Mouse (Mus musculus) brain, embryonic 14.5 days (tissue): ENCODE data around the gene Trp63. TPM values are rescaled to one million over a fixed set of nuclear protein-coding genes. Genes with fewer than 3 reads are reported as not detected.

Source experiments
- DNase-seq: peaks from one replicate; pipeline ENCODE4 v3.0.0-alpha.2; 2011; ENCODE audit warnings: low read depth
- CTCF ChIP-seq: fragments of 200-500 bp; IDR thresholded peaks from 2 replicates; pipeline ENCODE4 v1.5.1; 2012; ENCODE audit warnings: inconsistent platforms, mild to moderate bottlenecking, moderate library complexity, borderline replicate concordance; ENCODE audit not compliant: insufficient read depth, insufficient read length; ENCODE audit errors: extremely low read depth
- POLR2A ChIP-seq: fragments of 200-500 bp; IDR thresholded peaks from 2 replicates; pipeline ENCODE4 v1.6.1; 2012; ENCODE audit warnings: mild to moderate bottlenecking, inconsistent platforms, borderline replicate concordance; ENCODE audit not compliant: poor library complexity, insufficient read depth, insufficient read length, severe bottlenecking; ENCODE audit errors: extremely low read depth
- polyA plus RNA-seq: library from polyadenylated mRNA; depleted of rRNA; stranded (reverse); fragments of >200 nt; gene quantifications from 2 replicates; pipeline ENCODE4 v1.2.3, GENCODE M21; 2012

Trp63 gene
- polyA plus RNA-seq, 1 experiment: 2.2 TPM

- DNase-seq: no peak
- TF ChIP-seq POLR2A (no peak), CTCF (no peak)
These were observed 43.4 kb downstream of the Trp63 start for GRCm38 (mm10) chr16:25727001-25727400.

DNA sequence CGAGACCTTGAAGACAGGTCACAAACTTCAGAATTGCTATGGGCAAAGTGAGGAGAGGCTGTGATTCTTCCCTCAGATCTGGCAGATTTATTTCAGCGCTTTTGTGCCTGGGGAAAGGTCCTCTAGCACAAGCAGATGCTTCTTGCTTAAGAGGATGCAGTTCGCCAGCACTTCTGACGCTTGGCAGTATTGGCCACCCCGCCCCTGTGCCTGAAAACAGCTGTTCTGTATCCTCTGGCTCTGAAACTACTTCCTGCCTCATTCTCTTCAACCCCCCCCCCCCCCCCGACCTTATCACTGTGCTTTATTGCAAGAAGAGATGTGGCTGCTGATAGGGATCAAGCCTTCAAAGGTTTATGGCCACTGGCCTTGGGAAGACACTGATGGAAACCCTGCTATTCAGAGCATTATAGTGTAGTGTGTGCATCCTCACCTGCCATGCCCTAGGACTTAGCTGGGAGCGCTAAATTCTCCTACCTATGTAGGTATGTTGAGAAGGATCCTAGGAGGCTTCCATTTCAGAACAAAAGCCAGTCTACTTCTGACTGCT, 44.5 kb downstream of the Trp63 start:
- TF ChIP-seq CTCF (no peak), POLR2A (no peak)
- DNase-seq: no peak

DNA sequence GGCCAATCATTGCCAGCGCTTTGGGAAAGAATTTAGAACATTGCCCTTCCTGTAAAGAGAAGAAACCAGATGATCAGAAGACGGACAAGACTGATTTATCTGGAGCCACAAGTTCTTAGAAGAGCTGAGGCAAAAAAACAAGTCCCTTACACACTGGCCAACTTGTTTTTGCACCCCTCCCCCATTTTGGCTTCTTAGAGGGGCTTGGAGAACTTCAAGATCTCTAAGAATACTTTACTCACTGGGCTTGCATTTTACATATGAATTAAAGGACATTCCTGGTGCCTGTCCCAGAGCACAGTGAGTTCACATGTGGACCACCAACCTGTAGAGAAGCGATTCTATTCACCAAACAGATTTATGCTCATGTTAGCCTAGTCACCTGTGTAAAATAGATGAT, 53.3 kb downstream of the Trp63 start:
- TF ChIP-seq CTCF (no peak), POLR2A (no peak)
- peak; percentile 80 for DNase-seq

DNA sequence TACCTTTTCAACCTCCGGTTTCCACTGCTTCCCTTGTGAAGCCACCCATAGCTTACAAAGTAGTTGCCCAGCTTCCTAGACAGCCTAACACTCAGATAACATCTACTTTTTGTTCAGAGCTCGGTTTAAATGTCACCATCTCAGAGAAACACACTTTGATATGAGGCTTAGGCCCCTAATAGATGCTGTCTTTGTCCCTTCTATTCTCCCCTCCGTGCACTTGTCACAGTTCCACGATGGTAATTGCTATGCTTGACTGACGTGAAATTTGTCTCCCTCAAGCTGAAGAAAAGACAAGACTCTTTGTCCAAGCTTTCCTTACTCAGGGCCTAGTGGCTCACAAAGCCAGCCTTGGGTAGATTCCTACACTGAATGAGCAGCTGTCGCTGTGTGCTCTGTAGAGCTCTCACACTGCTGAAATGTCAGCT, 54.1 kb downstream of the Trp63 start:
- TF ChIP-seq CTCF (no peak), POLR2A (no peak)
- peak; percentile 93 for DNase-seq

GRCm38 (mm10) chr16:25746807-25747206, 63.2 kb downstream of the Trp63 start:
- no peak for TF ChIP-seq POLR2A
- no peak for TF ChIP-seq CTCF
- DNase-seq: peak; percentile 56

DNA sequence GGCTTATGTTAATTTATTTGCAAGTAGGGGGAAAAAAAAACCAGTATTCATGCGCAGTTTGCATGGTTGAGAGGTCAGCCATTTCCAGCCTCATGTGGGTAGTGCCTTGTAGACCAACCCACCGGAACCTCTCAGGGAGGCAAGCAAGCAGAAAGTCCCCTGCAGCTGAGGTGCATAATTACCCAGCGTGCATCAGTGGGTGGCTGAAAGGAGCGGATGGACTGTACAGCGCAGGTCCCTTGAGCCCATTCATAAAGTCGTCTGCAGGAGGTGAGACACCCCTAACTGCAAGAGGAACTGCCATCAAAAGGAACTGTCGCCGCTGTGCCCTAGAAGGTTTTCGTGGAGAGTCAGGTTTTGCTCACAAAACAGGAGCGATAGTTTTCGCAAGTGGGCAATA, 68.3 kb downstream of the Trp63 start:
- TF ChIP-seq CTCF (no peak), POLR2A (no peak)
- DNase-seq: peak; percentile 13

DNA sequence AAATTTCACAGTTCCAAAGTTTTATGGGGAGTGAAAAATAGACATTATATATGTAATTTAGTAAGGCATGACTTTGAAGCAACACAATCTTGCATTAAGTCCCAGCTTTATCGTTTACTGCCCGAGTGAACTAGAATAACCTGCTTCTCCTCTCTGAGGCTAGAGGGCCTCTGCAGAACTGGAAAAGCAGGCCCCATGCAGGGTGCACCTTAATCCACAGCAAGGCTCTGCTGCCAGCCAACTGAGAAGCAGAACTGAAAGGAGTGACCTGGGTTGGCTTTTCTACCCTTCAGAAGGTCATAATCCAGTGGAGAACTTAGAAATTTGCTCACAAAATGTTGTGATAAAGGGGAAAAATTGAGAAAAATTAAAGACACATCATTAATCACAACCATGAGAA, 74.5 kb downstream of the Trp63 start:
- TF ChIP-seq CTCF (no peak), POLR2A (no peak)

GRCm38 (mm10) chr16:25765549-25765948, 82.0 kb downstream of the Trp63 start:
- DNase-seq: peak; percentile 54
- TF ChIP-seq CTCF: no peak
- TF ChIP-seq POLR2A: no peak

More for the DNA sequence above, 74.5 kb downstream of the Trp63 start:
- DNase-seq: no peak

DNA sequence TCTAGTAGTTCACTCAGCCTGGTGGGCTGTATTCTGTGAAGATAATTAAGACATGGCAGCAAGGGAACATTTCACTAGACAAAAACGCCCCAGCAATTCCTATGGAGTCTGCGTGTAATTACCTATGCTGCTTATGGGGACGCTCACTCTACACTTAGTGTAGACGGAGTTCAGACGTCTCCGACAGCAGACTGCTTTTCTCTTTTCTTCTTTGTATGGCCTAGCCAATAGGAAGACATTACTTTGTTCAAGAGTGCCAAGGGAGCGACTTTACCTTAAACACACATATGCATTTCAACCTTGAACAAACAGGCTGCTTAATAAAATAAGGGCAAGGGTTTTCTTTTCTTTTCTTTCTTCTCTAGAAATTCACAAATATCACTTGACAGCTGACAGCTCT, 91.0 kb downstream of the Trp63 start:
- TF ChIP-seq CTCF (no peak), POLR2A (no peak)
- DNase-seq: peak; percentile 35

DNA sequence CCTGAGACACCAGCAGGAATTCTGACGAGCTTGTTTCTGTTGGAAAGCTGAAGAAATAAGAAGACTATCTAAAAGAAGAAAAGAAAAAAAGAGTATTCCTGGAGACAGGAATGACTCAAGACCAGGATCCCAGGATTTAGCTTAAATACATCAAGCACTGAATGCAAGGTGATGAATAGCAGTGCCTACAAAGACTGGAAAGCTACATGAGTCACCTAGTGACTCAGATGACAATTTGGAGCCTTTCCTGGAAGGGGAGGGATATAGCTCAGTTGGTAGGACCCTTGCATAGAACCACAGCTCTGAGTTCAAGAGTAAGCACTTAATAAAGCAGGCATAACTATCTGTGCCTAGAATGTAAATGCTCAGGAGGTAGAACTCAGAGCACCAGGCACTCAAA, 93.9 kb downstream of the Trp63 start:
- TF ChIP-seq POLR2A (no peak), CTCF (no peak)
- no peak for DNase-seq

DNA sequence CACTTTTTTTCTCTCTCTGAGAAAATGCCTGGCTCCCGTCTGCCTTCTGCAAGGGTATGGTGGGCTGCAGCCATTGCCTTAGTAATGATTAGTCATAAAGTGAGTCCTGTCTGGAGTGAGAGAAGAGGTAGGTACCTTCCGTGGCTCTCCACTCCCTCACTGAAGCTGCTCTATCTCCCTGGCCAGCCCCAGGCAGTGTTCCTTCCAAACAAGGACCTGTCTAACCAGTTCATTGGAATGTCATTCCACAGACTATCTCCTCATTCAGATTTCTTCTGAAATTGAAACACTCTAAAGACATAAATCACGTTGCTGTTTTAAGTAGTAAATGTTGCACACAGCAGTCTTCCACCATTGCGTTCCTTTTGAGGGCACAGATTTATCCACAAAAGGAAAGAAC, 96.4 kb downstream of the Trp63 start:
- DNase-seq: no peak
- TF ChIP-seq CTCF (no peak), POLR2A (no peak)

DNA sequence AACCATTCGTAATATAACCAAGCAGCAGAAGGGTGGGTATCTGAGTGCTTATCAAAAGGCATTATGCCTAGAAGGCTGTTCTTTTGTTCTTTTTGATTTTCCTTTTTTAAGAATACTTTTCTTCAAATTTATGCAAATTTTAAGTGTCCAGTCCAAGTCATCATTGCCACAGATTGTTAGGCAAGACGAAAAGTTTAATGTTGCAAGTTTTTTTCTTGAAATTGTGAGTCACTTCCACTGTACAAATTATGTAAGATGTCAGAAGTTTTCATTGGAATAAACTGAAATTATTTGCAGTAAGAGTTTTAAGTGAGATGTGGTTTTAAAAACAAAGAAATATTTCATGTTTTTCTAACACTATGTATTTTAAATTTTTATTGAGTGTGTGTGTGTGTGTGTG, 100.7 kb downstream of the Trp63 start:
- DNase-seq: no peak
- TF ChIP-seq POLR2A (no peak), CTCF (no peak)
